Mouse (Mus musculus): ENCODE data around the gene Olfr524. TPM values are rescaled to one million over a fixed set of nuclear protein-coding genes. Genes with fewer than 3 reads are reported as not detected.

Olfr524 gene
- polyA plus RNA-seq, 1 experiment from 2014 or later: 0.05 TPM

- Histone ChIP-seq H3K9me3 (ENCODE audit: control insufficient read depth, low read length) (no peaks in the 10 kb centered on the region), H3K9ac (ENCODE audit: low read length) (no peak overlapping the region), H3K4me2 (ENCODE audit: low read depth, low read length) (no peak overlapping the region), H3K27ac (ENCODE audit: low read length) (no peak overlapping the region), H3K4me3 (ENCODE audit: low read length) (no peak overlapping the region), H3K4me1 (replicated peaks; ENCODE audit: control insufficient read depth, insufficient read depth, low read length) (no peaks in the 10 kb centered on the region), H3K36me3 (ENCODE audit: control insufficient read depth, insufficient read depth, low read length) (no peaks in the 10 kb centered on the region), H3K27me3 (ENCODE audit: control insufficient read depth, insufficient read depth, low read depth, low read length) (no peaks in the 10 kb centered on the region)
- ATAC-seq (ENCODE audit: low read depth): no peak
- 62% methylated on average over 4 of the region's 4 CpGs for WGBS
Measured at GRCm38 (mm10) chr7:140169386-140169785, 36.4 kb downstream of the Olfr524 start.

GRCm38 (mm10) chr7:140167950-140168349 lies 37.8 kb downstream of the Olfr524 start:
- Histone ChIP-seq H3K4me2 (ENCODE audit: low read depth, low read length) (no peak overlapping the region), H3K4me1 (replicated peaks; ENCODE audit: control insufficient read depth, insufficient read depth, low read length) (no peaks in the 10 kb centered on the region), H3K27ac (ENCODE audit: low read length) (no peak overlapping the region), H3K36me3 (ENCODE audit: control insufficient read depth, insufficient read depth, low read length) (no peaks in the 10 kb centered on the region), H3K27me3 (ENCODE audit: control insufficient read depth, insufficient read depth, low read depth, low read length) (no peaks in the 10 kb centered on the region), H3K4me3 (ENCODE audit: low read length) (no peak overlapping the region), H3K9me3 (ENCODE audit: control insufficient read depth, low read length) (no peaks in the 10 kb centered on the region), H3K9ac (ENCODE audit: low read length) (no peak overlapping the region)
- WGBS: 57% methylated on average over 1 of the region's 1 CpGs
- ATAC-seq (ENCODE audit: low read depth): no peak

GRCm38 (mm10) chr7:140164664-140165063 lies 41.1 kb downstream of the Olfr524 start, which contains the start of gene Olfr522:
Gene Olfr522, minus strand, starts transcription at chr7:140164764.
- H3K36me3 ChIP-seq (ENCODE audit: control insufficient read depth, insufficient read depth, low read length): no peaks in the 10 kb centered on the region
- H3K27ac ChIP-seq (ENCODE audit: low read length): no peak within 1 kb of the TSS
- H3K4me1 ChIP-seq (replicated peaks; ENCODE audit: control insufficient read depth, insufficient read depth, low read length): no peaks in the 10 kb centered on the region
- no peaks in the 10 kb centered on the region for H3K27me3 ChIP-seq (ENCODE audit: control insufficient read depth, insufficient read depth, low read depth, low read length)
- no peak within 1 kb of the TSS for H3K9ac ChIP-seq (ENCODE audit: low read length)
- no peak within 1 kb of the TSS for H3K4me2 ChIP-seq (ENCODE audit: low read depth, low read length)
- no peaks in the 10 kb centered on the region for H3K9me3 ChIP-seq (ENCODE audit: control insufficient read depth, low read length)
- WGBS: 72% methylated on average over 7 of the region's 7 CpGs
- no peak for ATAC-seq (ENCODE audit: low read depth)
- H3K4me3 ChIP-seq (ENCODE audit: low read length): no peak within 1 kb of the TSS

- no peak for ATAC-seq (ENCODE audit: low read depth)
- no peaks in the 10 kb centered on the region for H3K9me3 ChIP-seq (ENCODE audit: control insufficient read depth, low read length)
- no peaks in the 10 kb centered on the region for H3K36me3 ChIP-seq (ENCODE audit: control insufficient read depth, insufficient read depth, low read length)
- no peak overlapping the region for H3K9ac ChIP-seq (ENCODE audit: low read length)
- WGBS: 71% methylated on average over 3 of the region's 3 CpGs
- no peak overlapping the region for H3K4me3 ChIP-seq (ENCODE audit: low read length)
- H3K27me3 ChIP-seq (ENCODE audit: control insufficient read depth, insufficient read depth, low read depth, low read length): peaks cover 5% of the 10 kb centered on the region; the same call in 1 of the 2 replicates
- no peaks in the 10 kb centered on the region for H3K4me1 ChIP-seq (replicated peaks; ENCODE audit: control insufficient read depth, insufficient read depth, low read length)
- no peak overlapping the region for H3K4me2 ChIP-seq (ENCODE audit: low read depth, low read length)
- H3K27ac ChIP-seq (ENCODE audit: low read length): no peak overlapping the region
Measured at GRCm38 (mm10) chr7:140160363-140160762, 45.4 kb downstream of the Olfr524 start.

GRCm38 (mm10) chr7:140154218-140154927 lies 51.4 kb downstream of the Olfr524 start, which contains the start of gene Sprn:
Gene Sprn, minus strand, starts transcription at chr7:140154877.
- 0 out of 2 replicates have a peak within 1 kb of the TSS, but pooled peaks have one; percentile 5 for H3K4me3 ChIP-seq (ENCODE audit: low read length)

GRCm38 (mm10) chr7:140153829-140154217 lies 51.9 kb downstream of the Olfr524 start:
- no peak overlapping the region for H3K4me3 ChIP-seq (ENCODE audit: low read length)
- H3K27ac ChIP-seq (ENCODE audit: low read length): no peak overlapping the region
- no peaks in the 10 kb centered on the region for H3K36me3 ChIP-seq (ENCODE audit: control insufficient read depth, insufficient read depth, low read length)
- H3K9me3 ChIP-seq (ENCODE audit: control insufficient read depth, low read length): no peaks in the 10 kb centered on the region
- peaks cover 27% of the 10 kb centered on the region for H3K27me3 ChIP-seq (ENCODE audit: control insufficient read depth, insufficient read depth, low read depth, low read length)
- no peak overlapping the region for H3K9ac ChIP-seq (ENCODE audit: low read length)
- no peak overlapping the region for H3K4me2 ChIP-seq (ENCODE audit: low read depth, low read length)
- ATAC-seq (ENCODE audit: low read depth): no peak
- WGBS: 28% methylated on average over 4 of the region's 4 CpGs
- peaks cover 3% of the 10 kb centered on the region; the same call in 1 of the 2 replicates for H3K4me1 ChIP-seq (replicated peaks; ENCODE audit: control insufficient read depth, insufficient read depth, low read length)

More at GRCm38 (mm10) chr7:140154218-140154927, 51.4 kb downstream of the Olfr524 start, which contains the start of gene Sprn:
- Histone ChIP-seq H3K27me3 (ENCODE audit: control insufficient read depth, insufficient read depth, low read depth, low read length) (peaks cover 28% of the 10 kb centered on the region), H3K9me3 (ENCODE audit: control insufficient read depth, low read length) (no peaks in the 10 kb centered on the region), H3K9ac (ENCODE audit: low read length) (no peak within 1 kb of the TSS), H3K27ac (ENCODE audit: low read length) (no peak within 1 kb of the TSS), H3K4me2 (ENCODE audit: low read depth, low read length) (peak within 1 kb of the TSS; percentile 22; the same call in 1 of the 2 replicates), H3K4me1 (replicated peaks; ENCODE audit: control insufficient read depth, insufficient read depth, low read length) (peaks cover 3% of the 10 kb centered on the region; the same call in 1 of the 2 replicates), H3K36me3 (ENCODE audit: control insufficient read depth, insufficient read depth, low read length) (no peaks in the 10 kb centered on the region)
- 6% methylated on average over 28 of the region's 28 CpGs for WGBS
- no peak for ATAC-seq (ENCODE audit: low read depth)

- H3K27ac ChIP-seq (ENCODE audit: low read length): no peak overlapping the region
- peak overlapping the region; percentile 44 for H3K4me2 ChIP-seq (ENCODE audit: low read depth, low read length)
- no peaks in the 10 kb centered on the region for H3K36me3 ChIP-seq (ENCODE audit: control insufficient read depth, insufficient read depth, low read length)
- 3% methylated on average over 27 of the region's 28 CpGs for whole genome bisulfite sequencing
- H3K4me3 ChIP-seq (ENCODE audit: low read length): 0 out of 2 replicates have a peak overlapping the region, but pooled peaks have one; percentile 16
- no peaks in the 10 kb centered on the region for H3K9me3 ChIP-seq (ENCODE audit: control insufficient read depth, low read length)
- H3K4me1 ChIP-seq (replicated peaks; ENCODE audit: control insufficient read depth, insufficient read depth, low read length): peaks cover 3% of the 10 kb centered on the region; the same call in 1 of the 2 replicates
- 0 out of 2 replicates have a peak overlapping the region, but pooled peaks have one; percentile 38 for H3K9ac ChIP-seq (ENCODE audit: low read length)
- peaks cover 23% of the 10 kb centered on the region for H3K27me3 ChIP-seq (ENCODE audit: control insufficient read depth, insufficient read depth, low read depth, low read length)
- ATAC-seq (ENCODE audit: low read depth): peak; percentile 15; the same call in 1 of the 2 replicates
Measured at GRCm38 (mm10) chr7:140153383-140153782, 52.4 kb downstream of the Olfr524 start.

Other genes with a start within 250 kb of the Olfr524 start
- gene 6430531B16Rik, start 227.2 kb downstream of the Olfr524 start, polyA plus RNA-seq (2015; fragmentation: Nextera tagmentation; extraction: Ambion mirVana): 4.1 and 6.2 TPM in 2 replicates
- gene Adam8, start 213.4 kb downstream of the Olfr524 start, polyA plus RNA-seq (2015; fragmentation: Nextera tagmentation; extraction: Ambion mirVana): 1.9 and 3.1 TPM in 2 replicates
- 39.8 and 41.8 TPM in 2 replicates for gene Zfp511, start 169.6 kb downstream of the Olfr524 start, polyA plus RNA-seq (2015; fragmentation: Nextera tagmentation; extraction: Ambion mirVana)
- gene Tubgcp2, start 169.3 kb downstream of the Olfr524 start, polyA plus RNA-seq (2015; fragmentation: Nextera tagmentation; extraction: Ambion mirVana): 50.5 and 50.6 TPM in 2 replicates
- gene Msx3, start 156.9 kb downstream of the Olfr524 start, polyA plus RNA-seq (2015; fragmentation: Nextera tagmentation; extraction: Ambion mirVana): not detected in 2 replicates
- gene Caly, start 123.4 kb downstream of the Olfr524 start, polyA plus RNA-seq (2015; fragmentation: Nextera tagmentation; extraction: Ambion mirVana): 0.63 and 1.6 TPM in 2 replicates
- 0.49 TPM in 1 of 2 replicates, not detected in the other for gene Prap1, start 112.6 kb downstream of the Olfr524 start, polyA plus RNA-seq (2015; fragmentation: Nextera tagmentation; extraction: Ambion mirVana)
- gene Fuom, start 103.5 kb downstream of the Olfr524 start, polyA plus RNA-seq (2015; fragmentation: Nextera tagmentation; extraction: Ambion mirVana): 18.6 and 21.4 TPM in 2 replicates
- gene Paox, start 90.2 kb downstream of the Olfr524 start, polyA plus RNA-seq (2015; fragmentation: Nextera tagmentation; extraction: Ambion mirVana): 19.9 and 21.3 TPM in 2 replicates
- gene Echs1, start 89.5 kb downstream of the Olfr524 start, polyA plus RNA-seq (2015; fragmentation: Nextera tagmentation; extraction: Ambion mirVana): 141 and 148 TPM in 2 replicates
- 20.7 and 24.8 TPM in 2 replicates for gene Mtg1, start 68.4 kb downstream of the Olfr524 start, polyA plus RNA-seq (2015; fragmentation: Nextera tagmentation; extraction: Ambion mirVana)
- gene Sprn, start 51.1 kb downstream of the Olfr524 start, polyA plus RNA-seq (2015; fragmentation: Nextera tagmentation; extraction: Ambion mirVana): 0.25 and 0.41 TPM in 2 replicates
- not detected in 2 replicates for gene Olfr522, start 41.2 kb downstream of the Olfr524 start, polyA plus RNA-seq (2015; fragmentation: Nextera tagmentation; extraction: Ambion mirVana)
- gene Olfr523, start 32.7 kb downstream of the Olfr524 start, polyA plus RNA-seq (2015; fragmentation: Nextera tagmentation; extraction: Ambion mirVana): not detected in 2 replicates
- gene Cd163l1, start 12.3 kb upstream of the Olfr524 start, polyA plus RNA-seq (2015; fragmentation: Nextera tagmentation; extraction: Ambion mirVana): 0.59 and 2.3 TPM in 2 replicates
- gene 5830411N06Rik, start 41.3 kb upstream of the Olfr524 start, polyA plus RNA-seq (2015; fragmentation: Nextera tagmentation; extraction: Ambion mirVana): 0.06 TPM in 1 of 2 replicates, not detected in the other
- not detected in 2 replicates for gene Olfr525, start 114.9 kb upstream of the Olfr524 start, polyA plus RNA-seq (2015; fragmentation: Nextera tagmentation; extraction: Ambion mirVana)
- not detected in 2 replicates for gene Olfr527, start 128.1 kb upstream of the Olfr524 start, polyA plus RNA-seq (2015; fragmentation: Nextera tagmentation; extraction: Ambion mirVana)
- not detected in 2 replicates for gene Olfr60, start 155.7 kb upstream of the Olfr524 start, polyA plus RNA-seq (2015; fragmentation: Nextera tagmentation; extraction: Ambion mirVana)
- not detected in 2 replicates for gene Olfr530, start 170.4 kb upstream of the Olfr524 start, polyA plus RNA-seq (2015; fragmentation: Nextera tagmentation; extraction: Ambion mirVana)
- not detected in 2 replicates for gene Olfr531, start 197.0 kb upstream of the Olfr524 start, polyA plus RNA-seq (2015; fragmentation: Nextera tagmentation; extraction: Ambion mirVana)
- gene Olfr532, start 215.7 kb upstream of the Olfr524 start, polyA plus RNA-seq (2015; fragmentation: Nextera tagmentation; extraction: Ambion mirVana): not detected in 2 replicates

Data from lung, embryonic 16.5 days (tissue).